Mouse (Mus musculus): ENCODE data around the gene Gm21996. TPM values are rescaled to one million over a fixed set of nuclear protein-coding genes. Genes with fewer than 3 reads are reported as not detected.

Gene Gm21996
- not detected for polyA plus RNA-seq (2015; fragmentation: Illumina TruSeq; extraction: RNeasy Lipid Tissue Mini Kit (QIAGEN cat#74804); ENCODE audit: insufficient read depth, low replicate concordance)

DNA sequence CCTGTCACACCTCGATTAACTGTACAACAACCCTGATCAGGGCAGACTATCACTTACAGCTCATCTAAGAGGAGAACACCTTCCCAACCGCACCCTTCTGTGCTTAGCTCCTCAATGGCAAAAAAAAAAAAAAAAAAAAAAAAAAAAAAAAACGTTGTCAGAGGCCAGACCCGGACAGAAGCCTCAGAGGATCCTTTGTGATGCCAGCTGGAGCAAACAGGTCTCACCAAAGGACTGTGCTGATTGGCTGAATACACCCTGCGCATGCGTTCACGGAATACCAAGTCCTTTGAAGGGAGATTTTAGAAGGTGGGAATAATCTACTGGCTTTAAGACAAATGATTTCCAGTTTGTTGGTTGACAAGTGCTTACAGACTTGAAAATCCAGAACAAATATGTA, at the start of gene Gm21996:
Gene Gm21996 (minus strand): TSS at position 101 of the 400 bp plus-strand sequence.

Data from spleen, adult 10 weeks (tissue).